19 mouse cellular contexts compared by ENCODE assay signal in the genomic region with DNA sequence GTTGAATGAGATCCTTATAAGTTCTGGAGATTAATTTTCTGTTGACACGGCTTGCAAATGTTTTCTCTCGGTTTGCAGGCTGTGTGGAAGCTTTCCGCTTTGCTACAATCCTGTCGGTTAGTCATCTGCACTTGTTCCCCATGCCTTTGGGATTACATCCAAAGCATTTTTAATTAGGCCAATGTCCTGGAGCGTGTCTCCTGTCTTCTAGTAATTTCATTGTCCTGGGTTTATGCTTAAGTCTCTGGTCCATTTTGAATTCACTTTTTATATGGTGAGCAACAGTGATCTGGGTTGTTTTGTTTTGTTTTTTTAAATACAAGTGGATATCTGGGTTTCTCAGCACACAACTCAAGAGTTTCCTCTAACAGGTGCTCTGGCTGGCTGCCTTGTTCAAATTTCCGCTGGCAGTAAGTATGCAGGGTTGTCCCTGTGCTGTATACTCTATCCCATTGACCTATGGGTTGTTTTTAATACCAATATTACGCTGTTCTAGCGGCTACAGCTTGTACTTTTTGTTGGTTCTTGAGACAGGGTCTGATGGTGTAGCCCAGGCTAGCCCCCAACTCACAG.
DNase-seq lines count a peak whose midpoint lies in the region; ATAC-seq and TF ChIP-seq lines count a peak whose summit lies in the region.
"Had no signal": no experiment of that assay in that cellular context is flagged by ENCODE, and none has a peak within 500 bp of the region (broad histone marks: within the 10 kb centered on the region; RNA-seq: fewer than 3 reads in every experiment).

No protein-coding gene starts in this region.

- TF ChIP-seq CTCF in midbrain, postnatal 0 days (IDR thresholded peaks at IDR 0.05) = no peak
- TF ChIP-seq CTCF in small intestine, adult 2 months (IDR thresholded peaks at IDR 0.05; ENCODE audit: extremely low read depth, insufficient read length, insufficient replicate concordance, low read depth, low read length) = no peak

- no peak overlapping the region for H3K27ac ChIP-seq in midbrain, postnatal 0 days (ENCODE audit: low read depth, low read length)
- no peak overlapping the region for H3K27ac ChIP-seq in midbrain, embryonic 16.5 days (ENCODE audit: low read length)
- peak overlapping the region; percentile 3; the same call in 1 of the 2 replicates for H3K27ac ChIP-seq in small intestine, adult 2 months (ENCODE audit: insufficient read depth, low read depth, low read length)
- H3K27ac ChIP-seq: hindbrain, embryonic 13.5 days; limb, embryonic 15.5 days; macrophage; neural tube, embryonic 13.5 days had no signal

- H3K27me3 ChIP-seq in midbrain, postnatal 0 days (ENCODE audit: insufficient read depth, low read length) = no peaks in the 10 kb centered on the region
- H3K27me3 ChIP-seq in midbrain, embryonic 16.5 days (ENCODE audit: control insufficient read depth, insufficient read depth, low read depth, low read length) = no peaks in the 10 kb centered on the region
- H3K27me3 ChIP-seq in small intestine, adult 2 months (ENCODE audit: control insufficient read depth, insufficient read depth, low read length) = no peaks in the 10 kb centered on the region
- H3K27me3 ChIP-seq: CH12.LX; hindbrain, embryonic 13.5 days; limb, embryonic 15.5 days; neural tube, embryonic 13.5 days had no signal

- H3K4me2 ChIP-seq in midbrain, postnatal 0 days (ENCODE audit: low read depth, low read length, poor library complexity, severe bottlenecking) = no peak overlapping the region
- H3K4me2 ChIP-seq in midbrain, embryonic 16.5 days (ENCODE audit: low read length) = no peak overlapping the region
- H3K4me2 ChIP-seq: hindbrain, embryonic 13.5 days; limb, embryonic 15.5 days; neural tube, embryonic 13.5 days had no signal

- no peaks in the 10 kb centered on the region for H3K4me1 ChIP-seq in midbrain, postnatal 0 days (ENCODE audit: insufficient read depth, low read length)
- H3K4me1 ChIP-seq in midbrain, embryonic 16.5 days (ENCODE audit: control insufficient read depth, insufficient read depth, low read length) = no peaks in the 10 kb centered on the region
- peaks cover 10% of the 10 kb centered on the region for H3K4me1 ChIP-seq in small intestine, adult 2 months (ENCODE audit: control insufficient read depth, insufficient read depth, insufficient read length, low read length)
- H3K4me1 ChIP-seq: hindbrain, embryonic 13.5 days; neural tube, embryonic 13.5 days had no signal

- no peaks in the 10 kb centered on the region for H3K36me3 ChIP-seq in midbrain, postnatal 0 days (ENCODE audit: insufficient read depth, low read length)
- no peaks in the 10 kb centered on the region for H3K36me3 ChIP-seq in midbrain, embryonic 16.5 days (ENCODE audit: control insufficient read depth, insufficient read depth, low read length)
- H3K36me3 ChIP-seq in small intestine, adult 2 months (ENCODE audit: control insufficient read depth, insufficient read depth, low read length) = no peaks in the 10 kb centered on the region
- H3K36me3 ChIP-seq: hindbrain, embryonic 13.5 days; limb, embryonic 15.5 days; neural tube, embryonic 13.5 days had no signal

- no peak overlapping the region for H3K4me3 ChIP-seq in midbrain, postnatal 0 days (ENCODE audit: low read depth, low read length)
- H3K4me3 ChIP-seq in midbrain, embryonic 16.5 days (ENCODE audit: low read depth, low read length) = no peak overlapping the region
- no peak overlapping the region for H3K4me3 ChIP-seq in small intestine, adult 2 months (ENCODE audit: low read depth, low read length)
- H3K4me3 ChIP-seq: hindbrain, embryonic 13.5 days; limb, embryonic 15.5 days; neural tube, embryonic 13.5 days had no signal

- WGBS in midbrain, postnatal 0 days = 63% methylated on average over 8 of the region's 8 CpGs
- WGBS in midbrain, embryonic 16.5 days = 68% methylated on average over 8 of the region's 8 CpGs
- WGBS in small intestine, adult 2 months = 34% methylated on average over 8 of the region's 8 CpGs

- H3K9me3 ChIP-seq in midbrain, postnatal 0 days (ENCODE audit: low read length) = no peaks in the 10 kb centered on the region
- no peaks in the 10 kb centered on the region for H3K9me3 ChIP-seq in midbrain, embryonic 16.5 days (replicated peaks; ENCODE audit: control insufficient read depth, low read length, poor library complexity, severe bottlenecking)
- H3K9me3 ChIP-seq: hindbrain, embryonic 13.5 days; limb, embryonic 15.5 days; neural tube, embryonic 13.5 days had no signal

- no peak for ATAC-seq in midbrain, postnatal 0 days (ENCODE audit: low FRiP score)
- ATAC-seq in midbrain, embryonic 16.5 days = no peak
- ATAC-seq in erythroid progenitor cell, adult 5-6 weeks (replicated peaks; ENCODE audit: low FRiP score, poor library complexity, severe bottlenecking) = no peak
- ATAC-seq: intestine, postnatal 0 days had no signal

- no peak overlapping the region for H3K9ac ChIP-seq in midbrain, postnatal 0 days (replicated peaks; ENCODE audit: low read length, poor library complexity, severe bottlenecking)
- no peak overlapping the region for H3K9ac ChIP-seq in midbrain, embryonic 16.5 days (ENCODE audit: low read depth, low read length)
- H3K9ac ChIP-seq: hindbrain, embryonic 13.5 days; limb, embryonic 15.5 days; neural tube, embryonic 13.5 days had no signal

- TF ChIP-seq POLR2A in small intestine, adult 2 months (IDR thresholded peaks at IDR 0.05; ENCODE audit: low read depth, low read length) = no peak

- DNase-seq in cerebellum, adult 11 months = peak; percentile 24
- no peak for DNase-seq in cerebellum, postnatal 4 days (ENCODE audit: low spot score in 2 of 2)
- DNase-seq in midbrain, postnatal 0 days (ENCODE audit: low spot score) = peak; percentile 51
- DNase-seq in cerebellum, adult 18-20 months = peak; percentile 51 to 63
- DNase-seq in thymus, postnatal 14 days = no peak
- DNase-seq: adrenal gland, postnatal 36 days; kidney, postnatal 14 days; lung, adult 2 months; midbrain, embryonic 14.5 days; spleen, adult 18-20 months had no signal

Comparison
In these comparisons a context has a peak if more than half of its experiments do, and no peak if none do; other contexts are left out.
1. DNase-seq: peak in cerebellum, adult 11 months (single experiment), midbrain, postnatal 0 days (single experiment) and cerebellum, adult 18-20 months (2 of 2); none in cerebellum, postnatal 4 days (0 of 2) and thymus, postnatal 14 days (single experiment).